Mouse (Mus musculus) liver, postnatal 0 days (tissue): ENCODE data around the gene Cmah.

Source experiments
- CTCF ChIP-seq: sonication (generic); IDR thresholded peaks from 2 replicates; pipeline ENCODE4 v1.5.1; 2016; ENCODE audit warnings: antibody characterized with exemption, low read depth
- EP300 ChIP-seq: IDR thresholded peaks from 2 replicates; pipeline ENCODE4 v1.6.1; 2016; ENCODE audit warnings: antibody characterized with exemption, low read depth, mild to moderate bottlenecking

DNA sequence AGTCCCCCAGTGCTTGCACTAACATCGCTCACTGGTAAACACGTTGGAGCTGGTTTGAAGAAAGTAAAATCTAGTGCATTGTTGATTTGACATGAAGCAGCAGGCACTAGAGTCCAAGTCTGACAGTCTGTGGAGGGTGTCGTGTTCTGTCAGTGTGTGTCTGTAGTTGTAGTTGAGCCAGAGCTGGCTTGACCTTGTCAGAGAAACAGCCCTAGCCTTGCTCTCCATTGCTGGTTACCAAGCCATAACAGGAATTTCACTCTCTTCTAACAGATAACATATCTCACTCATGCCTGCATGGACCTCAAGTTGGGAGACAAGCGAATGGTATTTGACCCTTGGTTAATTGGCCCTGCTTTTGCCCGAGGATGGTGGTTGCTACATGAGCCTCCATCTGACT lies 103.0 kb downstream of the Cmah start:
- no peak for TF ChIP-seq CTCF
- TF ChIP-seq EP300: no peak
